Mouse (Mus musculus): ENCODE measurements at regions not wholly inside any gene's neighbourhood (a gene's known extent, or its start where the extent isn't known, plus 50 kb on each side); places are given as distances from the start of the nearest gene placed in this dataset.

- no peak for DNase-seq (ENCODE audit: low read depth, low spot score)
Observed at GRCm38 (mm10) chr16:87225595-87225994, 128.4 kb upstream of the N6amt1 start.

- DNase-seq (ENCODE audit: low read depth, low spot score), result no peak
Observed at GRCm38 (mm10) chr16:87225085-87225484, 128.9 kb upstream of the N6amt1 start.

GRCm38 (mm10) chr16:87224024-87224423, 130.0 kb upstream of the N6amt1 start:
- no peak for DNase-seq (ENCODE audit: low read depth, low spot score)

- DNase-seq (ENCODE audit: low read depth, low spot score), result no peak
Observed at GRCm38 (mm10) chr16:87220611-87221010, 133.4 kb upstream of the N6amt1 start.

- DNase-seq (ENCODE audit: low read depth, low spot score), result no peak
Observed at GRCm38 (mm10) chr16:87220201-87220600, 133.8 kb upstream of the N6amt1 start.

- peak; percentile 3 for DNase-seq (ENCODE audit: low read depth, low spot score)
Observed at GRCm38 (mm10) chr16:87207875-87208274, 146.1 kb upstream of the N6amt1 start.

- DNase-seq (ENCODE audit: low read depth, low spot score), result no peak
Observed at GRCm38 (mm10) chr16:87190471-87190870, 163.5 kb upstream of the N6amt1 start.

- no peak for DNase-seq (ENCODE audit: low read depth, low spot score)
Observed at GRCm38 (mm10) chr16:87188737-87189136, 165.2 kb upstream of the N6amt1 start.

- no peak for DNase-seq (ENCODE audit: low read depth, low spot score)
Observed at GRCm38 (mm10) chr16:87172395-87172794, 181.6 kb upstream of the N6amt1 start.

- DNase-seq (ENCODE audit: low read depth, low spot score), result no peak
Observed at GRCm38 (mm10) chr16:87139301-87139700, 214.7 kb upstream of the N6amt1 start.

GRCm38 (mm10) chr16:87136503-87136902, 217.5 kb upstream of the N6amt1 start:
- DNase-seq (ENCODE audit: low read depth, low spot score), result no peak

GRCm38 (mm10) chr16:87134452-87134851, 219.5 kb upstream of the N6amt1 start:
- DNase-seq (ENCODE audit: low read depth, low spot score), result no peak

GRCm38 (mm10) chr16:87133874-87134273, 220.1 kb upstream of the N6amt1 start:
- no peak for DNase-seq (ENCODE audit: low read depth, low spot score)

GRCm38 (mm10) chr16:87132082-87132481, 221.9 kb upstream of the N6amt1 start:
- DNase-seq (ENCODE audit: low read depth, low spot score), result no peak

GRCm38 (mm10) chr16:87130733-87131640, 223.0 kb upstream of the N6amt1 start:
- DNase-seq (ENCODE audit: low read depth, low spot score), result no peak

- DNase-seq (ENCODE audit: low read depth, low spot score), result no peak
Observed at GRCm38 (mm10) chr16:87129021-87129420, 225.0 kb upstream of the N6amt1 start.

GRCm38 (mm10) chr16:87128230-87128629, 225.8 kb upstream of the N6amt1 start:
- no peak for DNase-seq (ENCODE audit: low read depth, low spot score)

- no peak for DNase-seq (ENCODE audit: low read depth, low spot score)
Observed at GRCm38 (mm10) chr16:87124519-87124918, 229.5 kb upstream of the N6amt1 start.

- no peak for DNase-seq (ENCODE audit: low read depth, low spot score)
Observed at GRCm38 (mm10) chr16:87103599-87103998, 250.4 kb upstream of the N6amt1 start.

GRCm38 (mm10) chr16:87102057-87102456, 251.9 kb upstream of the N6amt1 start:
- DNase-seq (ENCODE audit: low read depth, low spot score), result no peak

GRCm38 (mm10) chr16:87092011-87092410, 262.0 kb upstream of the N6amt1 start:
- DNase-seq (ENCODE audit: low read depth, low spot score), result no peak

GRCm38 (mm10) chr16:87089322-87089721, 264.7 kb upstream of the N6amt1 start:
- no peak for DNase-seq (ENCODE audit: low read depth, low spot score)

GRCm38 (mm10) chr16:87083505-87083904, 270.5 kb upstream of the N6amt1 start:
- DNase-seq (ENCODE audit: low read depth, low spot score), result no peak
